ENCODE assay signal across 7 mouse cellular contexts in the genomic region with DNA sequence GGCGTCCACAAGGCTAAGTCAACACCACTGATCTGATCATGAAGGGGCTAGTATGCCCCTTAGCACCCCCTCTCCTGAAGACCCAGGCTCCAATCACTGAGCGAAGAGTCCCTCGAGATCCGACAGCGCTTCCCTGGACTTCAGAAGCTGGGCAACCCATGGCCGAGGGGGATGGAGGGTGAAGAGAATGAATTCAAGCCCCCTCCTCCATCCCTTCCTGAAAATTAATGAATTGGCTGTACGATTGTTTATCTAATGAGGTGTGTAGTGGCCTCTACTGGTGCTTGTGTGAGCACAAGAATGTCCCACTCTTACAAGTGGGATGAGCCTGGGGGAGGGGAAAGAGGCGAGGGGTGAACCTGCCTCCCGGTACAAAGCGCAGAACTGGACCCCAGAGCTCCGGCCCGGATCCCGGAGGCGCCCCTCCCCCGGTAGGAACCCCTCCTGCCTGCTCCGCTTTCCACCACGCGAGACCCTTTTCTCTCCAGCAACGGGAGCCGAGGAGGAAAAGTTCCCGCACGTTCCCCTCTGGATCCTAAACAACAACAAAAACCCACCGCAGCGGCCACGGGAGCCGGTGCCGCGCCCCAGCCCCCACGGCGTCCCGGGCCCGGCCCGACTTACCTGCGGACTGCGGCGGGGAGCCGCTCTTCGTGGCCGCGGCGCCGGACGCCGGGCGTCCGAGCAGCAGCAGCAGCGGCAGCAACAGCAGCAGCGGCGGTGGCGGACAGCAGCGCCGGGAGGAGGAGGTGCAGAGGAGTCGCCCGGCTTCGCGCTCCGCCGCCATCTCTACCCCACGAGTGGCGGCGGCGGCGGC. TPM values are rescaled to one million over a fixed set of nuclear protein-coding genes. Genes with fewer than 3 reads are reported as not detected.
A peak's percentile ranks its signal among the peaks of the same experiment; 100 is the strongest.
DNase-seq lines count a peak whose midpoint lies in the region; ATAC-seq and TF ChIP-seq lines count a peak whose summit lies in the region.

No protein-coding gene starts in this region.

- peak overlapping the region; percentile 99 for H3K27ac ChIP-seq in gastrocnemius, adult 2 months
- H3K27ac ChIP-seq in intestine, embryonic 15.5 days = peak overlapping the region; percentile 100
- peak overlapping the region; percentile 99 for H3K27ac ChIP-seq in midbrain, embryonic 11.5 days (ENCODE audit: low read depth, low read length)
- peak overlapping the region; percentile 99 for H3K27ac ChIP-seq in stomach, embryonic 15.5 days

- H3K4me2 ChIP-seq in intestine, embryonic 15.5 days (replicated peaks) = peak overlapping the region; percentile 81
- H3K4me2 ChIP-seq in midbrain, embryonic 11.5 days = peak overlapping the region; percentile 49
- H3K4me2 ChIP-seq in stomach, embryonic 15.5 days = peak overlapping the region; percentile 76

- under 1% methylated on average over 56 of the region's 63 CpGs for WGBS in intestine, embryonic 15.5 days
- under 1% methylated on average over 53 of the region's 63 CpGs for WGBS in midbrain, embryonic 11.5 days
- under 1% methylated on average over 62 of the region's 63 CpGs for WGBS in stomach, embryonic 15.5 days

- 0 out of 2 replicates have a peak, but pooled peaks cover 12% of the 10 kb centered on the region for H3K4me1 ChIP-seq in intestine, embryonic 15.5 days (replicated peaks)
- peaks cover 10% of the 10 kb centered on the region for H3K4me1 ChIP-seq in midbrain, embryonic 11.5 days (ENCODE audit: control insufficient read depth, insufficient read depth, low read length)
- H3K4me1 ChIP-seq in stomach, embryonic 15.5 days = 0 out of 2 replicates have a peak, but pooled peaks cover 6% of the 10 kb centered on the region

- ATAC-seq in intestine, embryonic 15.5 days = peak; percentile 31
- peak; percentile 42 for ATAC-seq in midbrain, embryonic 11.5 days (ENCODE audit: low FRiP score)
- peak; percentile 12; the same call in 1 of the 2 replicates for ATAC-seq in stomach, embryonic 15.5 days (ENCODE audit: insufficient read depth, low FRiP score, low read depth)

- peak; percentile 42 to 44 for DNase-seq in adrenal gland, adult 18-20 months (ENCODE audit: low spot score in 2 of 2)
- peak; percentile 66 to 72 for DNase-seq in cerebellum, postnatal 14 days
- peak; percentile 59 for DNase-seq in gastrocnemius, adult 2 months
- DNase-seq in left cerebral cortex, postnatal 36 days (ENCODE audit: low spot score in 2 of 2) = peak; percentile 11 to 26
- DNase-seq in midbrain, embryonic 11.5 days (ENCODE audit: low spot score, missing footprints) = peak; percentile 95

- peak overlapping the region; percentile 86 for H3K4me3 ChIP-seq in gastrocnemius, adult 2 months
- peak overlapping the region; percentile 95 for H3K4me3 ChIP-seq in intestine, embryonic 15.5 days (replicated peaks)
- peak overlapping the region; percentile 90 for H3K4me3 ChIP-seq in midbrain, embryonic 11.5 days (ENCODE audit: low read depth, low read length)
- peak overlapping the region; percentile 96 for H3K4me3 ChIP-seq in stomach, embryonic 15.5 days (replicated peaks)

- H3K9ac ChIP-seq in intestine, embryonic 15.5 days = peak overlapping the region; percentile 93
- H3K9ac ChIP-seq in midbrain, embryonic 11.5 days (ENCODE audit: low read length) = peak overlapping the region; percentile 98
- peak overlapping the region; percentile 92 for H3K9ac ChIP-seq in stomach, embryonic 15.5 days

- no peaks in the 10 kb centered on the region for H3K36me3 ChIP-seq in intestine, embryonic 15.5 days
- H3K36me3 ChIP-seq in midbrain, embryonic 11.5 days (ENCODE audit: control insufficient read depth, insufficient read depth, low read length) = no peaks in the 10 kb centered on the region
- H3K36me3 ChIP-seq in stomach, embryonic 15.5 days = no peaks in the 10 kb centered on the region

- H3K27me3 ChIP-seq in intestine, embryonic 15.5 days (replicated peaks) = no peaks in the 10 kb centered on the region
- no peaks in the 10 kb centered on the region for H3K27me3 ChIP-seq in midbrain, embryonic 11.5 days (ENCODE audit: control insufficient read depth, insufficient read depth, low read length)
- no peaks in the 10 kb centered on the region for H3K27me3 ChIP-seq in stomach, embryonic 15.5 days (replicated peaks)

- intact Hi-C loops in gastrocnemius, adult 2 months (cut with DNase I) = loop anchor here (2.0 to 5.0 kb wide), 3 partner anchors 19 to 153 kb away; no protein-coding TSS in a partner anchor
- intact Hi-C loops in left cerebral cortex, postnatal 36 days (cut with DNase I) = loop anchor here (5.0 kb wide), 2 partner anchors 82 to 162 kb away; no protein-coding TSS in a partner anchor

- H3K9me3 ChIP-seq in intestine, embryonic 15.5 days = no peaks in the 10 kb centered on the region
- H3K9me3 ChIP-seq in midbrain, embryonic 11.5 days (ENCODE audit: control insufficient read depth, low read length) = no peaks in the 10 kb centered on the region
- H3K9me3 ChIP-seq in stomach, embryonic 15.5 days = no peaks in the 10 kb centered on the region

- TF ChIP-seq CTCF in gastrocnemius, adult 2 months (IDR thresholded peaks at IDR 0.05) = peak; percentile 54

RNA-seq across cellular contexts. Expression of a gene that starts 0.7 kb away (rescaled TPM):
- 10 to 100 TPM; 44.5 to 52.7 TPM for total RNA-seq in adrenal gland, adult 18-20 months (2021)
- total RNA-seq in gastrocnemius, adult 2 months (2021) = 10 to 100 TPM; 30.2 to 34.2 TPM
- polyA plus RNA-seq in intestine, embryonic 15.5 days (2015; fragmentation: Nextera tagmentation; extraction: Ambion mirVana) = 24.2 and 26.0 TPM in 2 replicates
- 10 to 100 TPM; 75.4 to 75.8 TPM for total RNA-seq in left cerebral cortex, postnatal 36 days (2021)
- polyA plus RNA-seq in midbrain, embryonic 11.5 days (2014; fragmentation: Nextera tagmentation; extraction: Ambion mirVana) = 39.6 and 39.7 TPM in 2 replicates
- 28.5 and 35.2 TPM in 2 replicates for polyA plus RNA-seq in stomach, embryonic 15.5 days (2015; fragmentation: Nextera tagmentation; extraction: Ambion mirVana)

Comparison
In these comparisons a context has a peak if more than half of its experiments do, and no peak if none do; other contexts are left out.
1. Peak in every context shown above with its lines: DNase-seq, ATAC-seq, H3K4me3 ChIP-seq and H3K27ac ChIP-seq.
2. DNase-seq: peak in every context shown above with its lines; median percentile 95 in midbrain, embryonic 11.5 days; 69 in cerebellum, postnatal 14 days; 59 in gastrocnemius, adult 2 months; 43 in adrenal gland, adult 18-20 months; 18 in left cerebral cortex, postnatal 36 days.